Mouse (Mus musculus) fat pad, adult 2 months (tissue): ENCODE measurements around the gene Ttc3.

Experiments used
- DNase-seq: peaks from one replicate; pipeline ENCODE4 v3.0.0-alpha.2; 2011; ENCODE audit warnings: low read depth, low spot score; ENCODE audit errors: extremely low read depth

Ttc3 gene

GRCm38 (mm10) chr16:94356776-94357494 lies 13.5 kb upstream of the Ttc3 start:
- no peak for DNase-seq

GRCm38 (mm10) chr16:94358091-94358490 lies 12.3 kb upstream of the Ttc3 start:
- DNase-seq = no peak

- no peak for DNase-seq
Measured at GRCm38 (mm10) chr16:94360578-94361350, 9.7 kb upstream of the Ttc3 start.

- no peak for DNase-seq
Measured at GRCm38 (mm10) chr16:94362174-94362873, 8.1 kb upstream of the Ttc3 start.

DNA sequence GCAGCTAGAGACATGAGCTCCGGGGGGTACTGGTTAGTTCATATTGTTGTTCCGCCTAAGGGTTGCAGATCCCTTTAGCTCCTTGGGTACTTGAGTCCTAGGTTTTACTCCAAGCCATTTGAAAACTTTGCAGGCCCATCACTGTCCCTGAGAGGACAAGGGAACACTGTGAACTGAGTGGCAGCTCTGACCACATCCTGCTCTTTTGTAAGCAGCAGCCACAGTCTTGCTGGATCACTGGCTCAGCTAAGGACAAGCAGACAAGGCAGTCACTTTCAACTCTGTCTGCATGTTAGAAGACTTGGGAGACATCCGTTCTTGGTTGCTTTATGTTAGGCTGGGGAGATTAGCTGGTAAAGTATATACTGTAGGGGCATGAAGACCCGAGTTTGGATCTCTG lies 6.6 kb upstream of the Ttc3 start:
- DNase-seq = no peak

DNA sequence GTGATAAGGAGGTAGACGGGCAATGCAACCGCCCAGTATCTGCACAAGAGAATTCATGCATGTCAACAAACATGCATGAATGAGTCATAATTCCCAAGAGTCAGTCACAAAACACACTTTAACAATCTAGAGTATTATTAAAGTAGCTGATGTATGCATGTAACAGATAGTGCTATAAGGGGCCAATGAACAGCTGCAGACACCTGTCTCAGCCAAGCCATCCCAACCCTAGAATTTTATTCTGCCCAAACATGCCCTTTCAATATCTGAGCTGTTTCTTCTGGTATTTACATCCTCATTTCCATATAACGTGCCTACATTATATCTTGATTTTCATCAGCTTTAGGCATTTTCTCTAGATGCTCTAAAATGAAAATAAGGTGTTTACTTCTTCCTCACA lies 5.0 kb upstream of the Ttc3 start:
- no peak for DNase-seq

DNA sequence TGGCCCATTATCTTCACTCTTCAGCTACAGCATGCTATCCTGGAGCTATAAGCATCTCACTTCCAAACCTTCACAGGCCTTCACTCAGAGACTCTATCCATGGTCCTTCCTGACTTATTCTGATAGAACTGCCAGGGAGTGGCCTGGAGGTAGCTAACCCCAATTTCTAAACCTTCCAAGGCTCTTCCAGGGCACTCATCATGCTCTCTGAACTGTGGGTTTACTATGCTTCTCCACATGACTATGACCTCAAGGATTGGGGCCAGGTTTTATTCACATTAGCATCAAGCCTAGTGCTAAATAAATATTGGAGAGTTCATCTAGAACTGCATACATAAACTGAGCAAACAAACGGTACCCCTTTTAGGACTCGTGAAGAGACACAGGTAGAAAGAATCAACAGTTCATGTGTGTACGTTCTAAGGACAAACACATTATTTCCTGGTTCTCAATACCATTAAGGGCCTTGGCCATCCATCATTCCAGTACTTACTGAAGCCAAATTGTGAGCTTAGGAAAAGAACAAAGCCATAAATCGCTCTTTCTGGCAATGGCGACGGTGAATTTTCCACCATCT lies 734 bp upstream of the Ttc3 start:
- no peak for DNase-seq

DNA sequence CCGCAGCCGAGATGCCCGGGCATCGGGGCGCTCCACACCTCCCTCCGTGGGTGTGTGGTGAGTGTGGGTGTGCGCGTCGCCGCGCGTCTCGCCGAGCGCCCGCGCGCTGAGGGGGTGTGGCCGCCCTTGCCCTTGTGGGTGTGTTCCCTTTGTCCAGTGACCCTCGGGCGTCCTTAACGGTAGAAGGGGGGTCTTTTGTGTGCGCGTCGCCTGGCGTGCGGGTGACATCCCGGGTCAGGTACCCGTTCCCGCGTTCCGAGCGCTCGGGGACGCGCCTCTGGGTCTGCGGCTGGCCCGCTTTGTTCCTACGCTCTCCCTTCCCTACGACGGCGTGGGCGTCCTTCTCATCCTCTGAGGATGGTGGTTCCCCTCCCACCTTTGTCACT lies 490 bp downstream of the Ttc3 start:
- DNase-seq = no peak

DNA sequence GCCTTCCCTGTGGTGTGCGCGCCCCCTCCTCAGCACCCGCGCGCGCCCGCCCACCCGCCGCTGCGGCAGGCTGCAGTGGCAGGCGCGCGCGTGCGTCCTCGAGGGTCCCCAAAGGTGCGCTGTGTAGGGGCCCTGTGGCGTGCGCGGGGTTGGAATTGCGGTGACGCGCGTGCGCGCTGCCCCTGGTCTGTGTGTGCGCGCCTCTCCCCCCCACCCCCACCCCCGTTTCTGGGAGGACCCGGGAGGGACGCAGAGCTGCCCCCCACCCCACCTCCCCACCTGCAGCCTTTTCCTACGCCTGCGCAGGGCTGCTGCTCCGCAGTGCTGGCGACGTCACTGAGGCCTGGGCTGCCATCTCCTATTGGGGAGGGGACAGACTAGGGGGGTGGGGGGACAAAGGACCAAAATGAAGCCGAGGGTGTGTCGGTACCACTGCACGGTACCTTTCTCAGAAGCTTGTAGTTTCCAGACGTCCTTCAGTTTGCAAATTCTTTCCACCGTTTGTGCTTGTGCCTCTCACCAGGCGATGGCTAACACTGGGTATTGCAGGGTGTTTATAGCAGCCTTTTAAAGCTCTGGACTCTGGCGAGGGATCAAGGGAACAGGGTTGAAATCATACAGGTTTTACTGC lies 998 bp downstream of the Ttc3 start, which contains the start of gene Pigp:
TSS of gene Pigp (minus strand) at position 542 of the 631 bp plus-strand sequence.
- no peak for DNase-seq

DNA sequence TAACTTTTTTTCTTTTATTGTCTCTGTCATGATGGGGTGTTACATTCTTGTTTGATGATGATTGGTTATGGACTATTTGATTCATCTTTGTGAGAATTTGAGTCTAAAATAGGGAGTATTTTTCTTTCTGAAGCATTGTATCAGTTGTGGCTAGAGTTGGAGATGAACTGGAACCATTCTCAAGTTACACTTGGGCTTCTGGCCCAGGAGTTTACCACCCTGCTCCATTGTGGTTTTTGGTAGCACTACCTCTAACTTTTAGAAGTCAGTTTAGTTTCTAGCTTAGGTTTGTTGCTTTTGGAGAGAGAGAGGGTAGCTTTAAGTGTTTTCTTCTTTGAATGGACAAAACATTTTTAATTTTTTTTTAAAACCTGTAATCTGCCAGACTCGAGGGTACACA lies 9.0 kb downstream of the Ttc3 start:
- no peak for DNase-seq

DNA sequence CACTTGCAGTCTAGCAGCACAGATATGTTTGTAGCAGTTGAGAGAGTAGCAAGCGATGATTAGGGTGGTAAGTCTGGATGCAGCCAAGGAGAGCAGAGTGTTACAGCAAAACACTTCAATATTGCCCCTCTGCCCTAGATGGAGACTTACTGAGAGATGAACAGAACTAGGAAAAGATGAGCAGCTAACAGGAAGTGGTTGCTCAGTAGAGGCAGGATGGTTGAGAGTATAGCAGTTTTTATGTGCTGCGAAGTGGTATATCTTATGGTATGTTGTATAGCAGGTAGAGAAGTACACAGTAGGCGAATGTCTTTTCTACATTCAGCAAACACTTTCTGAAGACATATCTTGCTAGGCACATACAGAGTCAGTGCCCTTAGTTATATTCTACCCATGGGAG lies 12.9 kb downstream of the Ttc3 start:
- DNase-seq = no peak

- DNase-seq = no peak
Measured at GRCm38 (mm10) chr16:94387690-94388089, 17.3 kb downstream of the Ttc3 start.

GRCm38 (mm10) chr16:94392299-94392698 lies 21.9 kb downstream of the Ttc3 start:
- no peak for DNase-seq

- DNase-seq = no peak
Measured at GRCm38 (mm10) chr16:94395051-94395450, 24.6 kb downstream of the Ttc3 start.

- no peak for DNase-seq
Measured at GRCm38 (mm10) chr16:94396641-94397040, 26.2 kb downstream of the Ttc3 start.

DNA sequence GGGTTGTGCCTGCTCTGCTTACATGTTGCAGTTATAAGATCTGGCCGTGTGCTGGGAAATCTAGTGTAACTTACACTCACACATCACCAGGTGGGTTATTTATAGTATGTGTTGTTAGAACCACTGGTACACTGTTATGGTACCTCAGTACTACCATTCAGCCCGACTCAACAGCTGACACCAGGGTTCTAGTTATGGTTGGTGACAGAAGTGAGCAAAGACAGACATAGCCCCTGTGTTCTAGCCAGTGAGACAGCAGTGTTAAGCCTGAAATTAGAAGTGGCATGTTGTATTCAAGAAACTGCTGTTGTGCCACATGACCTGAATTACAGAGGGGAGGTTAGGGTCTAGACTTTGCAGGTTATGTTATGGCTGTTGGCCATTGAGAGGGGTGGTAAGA lies 28.7 kb downstream of the Ttc3 start:
- DNase-seq = no peak

DNA sequence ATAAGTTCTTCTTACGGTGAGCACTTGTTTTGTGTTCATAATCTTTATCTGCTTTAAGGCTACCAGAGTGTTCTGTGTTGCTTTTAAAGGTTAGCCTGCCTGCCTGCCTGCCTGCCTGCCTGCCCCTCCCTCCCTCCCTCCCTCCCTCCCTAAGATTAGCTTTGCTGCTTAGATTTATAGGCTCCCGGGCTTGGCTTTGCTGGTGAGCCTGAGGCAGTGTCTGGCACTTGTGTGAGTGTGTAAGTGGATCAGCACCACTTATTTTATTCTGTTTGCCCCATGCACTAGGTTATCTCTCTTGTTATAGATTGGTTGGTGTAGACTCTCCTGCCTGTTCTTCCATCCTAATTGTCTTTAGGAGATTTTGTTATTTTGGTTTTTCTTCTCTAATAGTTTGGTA lies 31.2 kb downstream of the Ttc3 start:
- DNase-seq = no peak

GRCm38 (mm10) chr16:94402185-94402584 lies 31.8 kb downstream of the Ttc3 start:
- no peak for DNase-seq

- DNase-seq = peak; percentile 33
Measured at GRCm38 (mm10) chr16:94411287-94411686, 40.9 kb downstream of the Ttc3 start.

- DNase-seq = no peak
Measured at GRCm38 (mm10) chr16:94412198-94412597, 41.8 kb downstream of the Ttc3 start.

- no peak for DNase-seq
Measured at GRCm38 (mm10) chr16:94412760-94413159, 42.3 kb downstream of the Ttc3 start.
